Mouse (Mus musculus): ENCODE results near the gene Rhox2a. TPM values are rescaled to one million over a fixed set of nuclear protein-coding genes. Genes with fewer than 3 reads are reported as not detected.
"Not testable (repeated sequence)": the region's sequence is repeated elsewhere in the genome, so short reads cannot be mapped to it uniquely, and the experiment has no call there.

Gene Rhox2a
- not detected in 2 replicates for total RNA-seq (2015; ENCODE audit: low replicate concordance)
- not detected in 2 replicates for total RNA-seq (2017; ENCODE audit: low replicate concordance)

GRCm38 (mm10) chrX:37244676-37245075, at the start of gene Rhox2a:
Gene Rhox2a, plus strand, starts transcription at chrX:37244976.
- not testable (repeated sequence) for ATAC-seq (replicated peaks; ENCODE audit: low FRiP score, poor library complexity, severe bottlenecking)

- no peak for ATAC-seq (replicated peaks; ENCODE audit: low FRiP score, poor library complexity, severe bottlenecking)
Measured at GRCm38 (mm10) chrX:37198676-37199075, 46.1 kb upstream of the Rhox2a start.

- ATAC-seq (replicated peaks; ENCODE audit: low FRiP score, poor library complexity, severe bottlenecking), result no peak
Measured at GRCm38 (mm10) chrX:37210941-37211340, 33.8 kb upstream of the Rhox2a start, which contains the start of gene Gm9. Gene Gm9, minus strand, starts transcription at chrX:37211041.

GRCm38 (mm10) chrX:37222158-37222557, 22.6 kb upstream of the Rhox2a start, which contains the start of gene Rhox1:
Gene Rhox1, minus strand, starts transcription at chrX:37222258.
- ATAC-seq (replicated peaks; ENCODE audit: low FRiP score, poor library complexity, severe bottlenecking), result not testable (repeated sequence)

GRCm38 (mm10) chrX:37249619-37250018, 4.8 kb downstream of the Rhox2a start, which contains the start of gene Rhox3a:
Gene Rhox3a, plus strand, starts transcription at chrX:37249919.
- not testable (repeated sequence) for ATAC-seq (replicated peaks; ENCODE audit: low FRiP score, poor library complexity, severe bottlenecking)

GRCm38 (mm10) chrX:37265038-37265437, 20.3 kb downstream of the Rhox2a start, which contains the start of gene Rhox4a:
Gene Rhox4a, plus strand, starts transcription at chrX:37265338.
- ATAC-seq (replicated peaks; ENCODE audit: low FRiP score, poor library complexity, severe bottlenecking), result not testable (repeated sequence)

Other genes starting within 250 kb of the Rhox2a start
- not detected in 2 replicates for gene Sowahd, start 196.1 kb upstream of the Rhox2a start, total RNA-seq (2015; ENCODE audit: low replicate concordance)
- gene Sowahd, start 196.1 kb upstream of the Rhox2a start, total RNA-seq (2017; ENCODE audit: low replicate concordance), result not detected in 2 replicates
- 374 and 391 TPM in 2 replicates for gene Rpl39, start 159.6 kb upstream of the Rhox2a start, total RNA-seq (2015; ENCODE audit: low replicate concordance)
- gene Rpl39, start 159.6 kb upstream of the Rhox2a start, total RNA-seq (2017; ENCODE audit: low replicate concordance), result 399 and 493 TPM in 2 replicates
- gene Upf3b, start 134.7 kb upstream of the Rhox2a start, total RNA-seq (2015; ENCODE audit: low replicate concordance), result 12.7 and 21.7 TPM in 2 replicates
- 30.8 and 32.2 TPM in 2 replicates for gene Upf3b, start 134.7 kb upstream of the Rhox2a start, total RNA-seq (2017; ENCODE audit: low replicate concordance)
- 6.5 and 8.3 TPM in 2 replicates for gene Nkap, start 118.2 kb upstream of the Rhox2a start, total RNA-seq (2015; ENCODE audit: low replicate concordance)
- gene Nkap, start 118.2 kb upstream of the Rhox2a start, total RNA-seq (2017; ENCODE audit: low replicate concordance), result 23.4 and 38.3 TPM in 2 replicates
- not detected in 2 replicates for gene Akap14, start 76.1 kb upstream of the Rhox2a start, total RNA-seq (2015; ENCODE audit: low replicate concordance)
- gene Akap14, start 76.1 kb upstream of the Rhox2a start, total RNA-seq (2017; ENCODE audit: low replicate concordance), result not detected in 2 replicates
- 46.7 and 47.0 TPM in 2 replicates for gene Ndufa1, start 53.8 kb upstream of the Rhox2a start, total RNA-seq (2015; ENCODE audit: low replicate concordance)
- gene Ndufa1, start 53.8 kb upstream of the Rhox2a start, total RNA-seq (2017; ENCODE audit: low replicate concordance), result 26.6 and 36.0 TPM in 2 replicates
- 1.3 TPM in 1 of 2 replicates, not detected in the other for gene Rnf113a1, start 53.7 kb upstream of the Rhox2a start, total RNA-seq (2015; ENCODE audit: low replicate concordance)
- gene Rnf113a1, start 53.7 kb upstream of the Rhox2a start, total RNA-seq (2017; ENCODE audit: low replicate concordance), result 0.56 and 1.0 TPM in 2 replicates
- gene Gm9, start 33.9 kb upstream of the Rhox2a start, total RNA-seq (2015; ENCODE audit: low replicate concordance), result not detected in 2 replicates
- gene Gm9, start 33.9 kb upstream of the Rhox2a start, total RNA-seq (2017; ENCODE audit: low replicate concordance), result 0.70 TPM in 1 of 2 replicates, not detected in the other
- not detected in 2 replicates for gene Rhox1, start 22.7 kb upstream of the Rhox2a start, total RNA-seq (2015; ENCODE audit: low replicate concordance)
- gene Rhox1, start 22.7 kb upstream of the Rhox2a start, total RNA-seq (2017; ENCODE audit: low replicate concordance), result not detected in 2 replicates
- not detected in 2 replicates for gene Rhox3a, start 4.9 kb downstream of the Rhox2a start, total RNA-seq (2015; ENCODE audit: low replicate concordance)
- not detected in 2 replicates for gene Rhox3a, start 4.9 kb downstream of the Rhox2a start, total RNA-seq (2017; ENCODE audit: low replicate concordance)
- not detected in 2 replicates for gene Rhox4a, start 20.4 kb downstream of the Rhox2a start, total RNA-seq (2015; ENCODE audit: low replicate concordance)
- not detected in 2 replicates for gene Rhox4a, start 20.4 kb downstream of the Rhox2a start, total RNA-seq (2017; ENCODE audit: low replicate concordance)
- gene Rhox3a2, start 135.1 kb downstream of the Rhox2a start, total RNA-seq (2015; ENCODE audit: low replicate concordance), result not detected in 2 replicates
- not detected in 2 replicates for gene Rhox3a2, start 135.1 kb downstream of the Rhox2a start, total RNA-seq (2017; ENCODE audit: low replicate concordance)
- not detected in 2 replicates for gene Rhox4a2, start 145.9 kb downstream of the Rhox2a start, total RNA-seq (2015; ENCODE audit: low replicate concordance)
- not detected in 2 replicates for gene Rhox4a2, start 145.9 kb downstream of the Rhox2a start, total RNA-seq (2017; ENCODE audit: low replicate concordance)
- gene Rhox2b, start 167.1 kb downstream of the Rhox2a start, total RNA-seq (2015; ENCODE audit: low replicate concordance), result not detected in 2 replicates
- not detected in 2 replicates for gene Rhox2b, start 167.1 kb downstream of the Rhox2a start, total RNA-seq (2017; ENCODE audit: low replicate concordance)
- not detected in 2 replicates for gene Rhox4b, start 187.5 kb downstream of the Rhox2a start, total RNA-seq (2015; ENCODE audit: low replicate concordance)
- gene Rhox4b, start 187.5 kb downstream of the Rhox2a start, total RNA-seq (2017; ENCODE audit: low replicate concordance), result not detected in 2 replicates
- not detected in 2 replicates for gene Rhox2c, start 208.7 kb downstream of the Rhox2a start, total RNA-seq (2015; ENCODE audit: low replicate concordance)
- not detected in 2 replicates for gene Rhox2c, start 208.7 kb downstream of the Rhox2a start, total RNA-seq (2017; ENCODE audit: low replicate concordance)
- not detected in 2 replicates for gene Rhox3c, start 213.6 kb downstream of the Rhox2a start, total RNA-seq (2015; ENCODE audit: low replicate concordance)
- not detected in 2 replicates for gene Rhox3c, start 213.6 kb downstream of the Rhox2a start, total RNA-seq (2017; ENCODE audit: low replicate concordance)
- gene Rhox4c, start 235.4 kb downstream of the Rhox2a start, total RNA-seq (2015; ENCODE audit: low replicate concordance), result not detected in 2 replicates
- not detected in 2 replicates for gene Rhox4c, start 235.4 kb downstream of the Rhox2a start, total RNA-seq (2017; ENCODE audit: low replicate concordance)
- gene Rhox2d, start 248.5 kb downstream of the Rhox2a start, total RNA-seq (2015; ENCODE audit: low replicate concordance), result not detected in 2 replicates
- not detected in 2 replicates for gene Rhox2d, start 248.5 kb downstream of the Rhox2a start, total RNA-seq (2017; ENCODE audit: low replicate concordance)